In the genomic region with DNA sequence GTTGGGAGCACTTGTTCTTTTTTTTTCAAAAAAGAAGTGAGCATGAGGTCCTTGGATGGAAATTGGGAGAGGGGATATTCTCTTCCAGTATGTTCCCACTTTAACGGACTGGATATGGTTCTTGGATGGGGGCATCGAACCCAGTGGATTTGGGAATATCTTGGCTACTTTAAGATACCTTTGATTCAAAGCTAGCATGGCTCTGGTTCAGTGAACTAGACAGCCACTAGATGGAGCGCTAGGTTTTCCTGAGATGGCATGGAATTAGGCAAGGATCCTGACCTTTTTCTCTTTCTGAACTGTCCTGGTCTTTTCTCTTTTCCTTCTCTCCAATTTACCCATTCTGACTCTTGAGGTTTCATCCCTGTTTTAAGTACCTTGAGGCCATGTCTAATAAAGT, we compare ENCODE assay signal across 7 mouse cellular contexts. TPM values are rescaled to one million over a fixed set of nuclear protein-coding genes. Genes with fewer than 3 reads are reported as not detected.
DNase-seq lines count a peak whose midpoint lies in the region; ATAC-seq and TF ChIP-seq lines count a peak whose summit lies in the region.

No protein-coding gene starts in this region.

- no peak overlapping the region for H3K4me2 ChIP-seq in liver, embryonic 14.5 days (ENCODE audit: low read depth)

- H3K9me3 ChIP-seq in liver, embryonic 14.5 days (ENCODE audit: control insufficient read depth, low read length), result no peaks in the 10 kb centered on the region

- H3K9ac ChIP-seq in liver, embryonic 14.5 days (replicated peaks), result no peak overlapping the region

- no peak overlapping the region for H3K27ac ChIP-seq in liver, embryonic 14.5 days

- no peaks in the 10 kb centered on the region for H3K4me1 ChIP-seq in liver, embryonic 14.5 days (replicated peaks; ENCODE audit: control insufficient read depth in 2 of 2, insufficient read depth in 2 of 2, low read length in 1 of 2)

- TF ChIP-seq CTCF in liver, embryonic 14.5 days (IDR thresholded peaks at IDR 0.05; ENCODE audit: low read depth), result peak; percentile 60

- H3K36me3 ChIP-seq in liver, embryonic 14.5 days (replicated peaks; ENCODE audit: control insufficient read depth, insufficient read depth, low read depth), result no peaks in the 10 kb centered on the region

- DNase-seq in right cerebral cortex, adult 18-20 months, result peak; percentile 42
- DNase-seq in right cerebral cortex, postnatal 36 days (ENCODE audit: low spot score in 2 of 2), result no peak
- peak; percentile 58 for DNase-seq in adrenal gland, adult 2 months
- DNase-seq in embryo, embryonic 9.5 days (ENCODE audit: extremely low spot score), result peak; percentile 37
- DNase-seq in induced T-regulatory cell, adult 2 months (ENCODE audit: low read depth), result peak; percentile 13
- no peak for DNase-seq in liver, embryonic 14.5 days (ENCODE audit: low read depth in 3 of 3, low spot score in 3 of 3)
- DNase-seq in retina, postnatal 1 day, result peak; percentile 71

- 17% methylated on average over 3 of the region's 3 CpGs for WGBS in liver, embryonic 14.5 days (ENCODE audit: insufficient replicate concordance)

- no peak overlapping the region for H3K4me3 ChIP-seq in liver, embryonic 14.5 days (ENCODE audit: insufficient read depth in 1 of 2, low read depth in 2 of 2, low read length in 2 of 2)

- no peak for ATAC-seq in liver, embryonic 14.5 days (ENCODE audit: insufficient read depth)

- H3K27me3 ChIP-seq in liver, embryonic 14.5 days (ENCODE audit: control insufficient read depth, insufficient read depth, low read length), result no peaks in the 10 kb centered on the region

- no peak for TF ChIP-seq EP300 in liver, embryonic 14.5 days (IDR thresholded peaks at IDR 0.05; ENCODE audit: low read depth)

RNA-seq across cellular contexts. Expression of a gene that starts 20.6 kb away (rescaled TPM):
- 10 to 100 TPM; 49.4 to 73.9 TPM for total RNA-seq in adrenal gland, adult 2 months (2021)
- polyA plus RNA-seq in adrenal gland, adult 2 months (2012; rRNA removed), result 1.9 and 4.3 TPM in 2 replicates
- 2.2 and 5.2 TPM in 2 replicates for polyA plus RNA-seq in liver, embryonic 14.5 days (2012; rRNA removed)
- polyA plus RNA-seq in liver, embryonic 14.5 days (2014; fragmentation: Nextera tagmentation; extraction: Ambion mirVana), result 12.4 and 16.2 TPM in 2 replicates

Comparison
In these comparisons a context has a peak if more than half of its experiments do, and no peak if none do; other contexts are left out.
1. DNase-seq: peak in right cerebral cortex, adult 18-20 months (single experiment), adrenal gland, adult 2 months (single experiment), embryo, embryonic 9.5 days (single experiment), induced T-regulatory cell, adult 2 months (single experiment) and retina, postnatal 1 day (single experiment); none in right cerebral cortex, postnatal 36 days (0 of 2) and liver, embryonic 14.5 days (0 of 3).